Mouse (Mus musculus): Measurements from ENCODE around the gene Senp1.

The Senp1 gene

GRCm38 (mm10) chr15:98107703-98108296 lies 14.3 kb upstream of the Senp1 start:
- no peak for DNase-seq (ENCODE audit: low spot score)

- DNase-seq (ENCODE audit: low spot score) = no peak
Observed at GRCm38 (mm10) chr15:98107230-98107629, 13.7 kb upstream of the Senp1 start.

- DNase-seq (ENCODE audit: low spot score) = no peak
Observed at GRCm38 (mm10) chr15:98106506-98106905, 13.0 kb upstream of the Senp1 start.

- no peak for DNase-seq (ENCODE audit: low spot score)
Observed at GRCm38 (mm10) chr15:98102401-98102800, 8.9 kb upstream of the Senp1 start.

GRCm38 (mm10) chr15:98098519-98098918 lies 5.0 kb upstream of the Senp1 start:
- no peak for DNase-seq (ENCODE audit: low spot score)

GRCm38 (mm10) chr15:98096957-98097356 lies 3.4 kb upstream of the Senp1 start:
- DNase-seq (ENCODE audit: low spot score) = no peak

GRCm38 (mm10) chr15:98094905-98095304 lies 1.4 kb upstream of the Senp1 start:
- DNase-seq (ENCODE audit: low spot score) = no peak

- DNase-seq (ENCODE audit: low spot score) = no peak
Observed at GRCm38 (mm10) chr15:98092372-98093120, 998 bp downstream of the Senp1 start, which contains the start of gene Pfkm. Pfkm (plus strand) TSS chr15:98092589.

- DNase-seq (ENCODE audit: low spot score) = no peak
Observed at GRCm38 (mm10) chr15:98091841-98092240, 1.7 kb downstream of the Senp1 start.

- peak; percentile 41 for DNase-seq (ENCODE audit: low spot score)
Observed at GRCm38 (mm10) chr15:98089421-98090183, 3.9 kb downstream of the Senp1 start.

- no peak for DNase-seq (ENCODE audit: low spot score)
Observed at GRCm38 (mm10) chr15:98088889-98089288, 4.7 kb downstream of the Senp1 start.

GRCm38 (mm10) chr15:98076901-98077300 lies 16.6 kb downstream of the Senp1 start:
- no peak for DNase-seq (ENCODE audit: low spot score)

GRCm38 (mm10) chr15:98075034-98075433 lies 18.5 kb downstream of the Senp1 start:
- no peak for DNase-seq (ENCODE audit: low spot score)

GRCm38 (mm10) chr15:98074521-98074920 lies 19.0 kb downstream of the Senp1 start:
- no peak for DNase-seq (ENCODE audit: low spot score)

GRCm38 (mm10) chr15:98070376-98070775 lies 23.2 kb downstream of the Senp1 start:
- DNase-seq (ENCODE audit: low spot score) = no peak

GRCm38 (mm10) chr15:98069566-98070245 lies 23.8 kb downstream of the Senp1 start:
- no peak for DNase-seq (ENCODE audit: low spot score)

GRCm38 (mm10) chr15:98068506-98068905 lies 25.0 kb downstream of the Senp1 start:
- no peak for DNase-seq (ENCODE audit: low spot score)

- no peak for DNase-seq (ENCODE audit: low spot score)
Observed at GRCm38 (mm10) chr15:98067492-98067891, 26.1 kb downstream of the Senp1 start.

GRCm38 (mm10) chr15:98066602-98067001 lies 26.9 kb downstream of the Senp1 start:
- DNase-seq (ENCODE audit: low spot score) = no peak

GRCm38 (mm10) chr15:98065881-98066280 lies 27.7 kb downstream of the Senp1 start:
- DNase-seq (ENCODE audit: low spot score) = no peak

GRCm38 (mm10) chr15:98055246-98055645 lies 38.3 kb downstream of the Senp1 start:
- DNase-seq (ENCODE audit: low spot score) = no peak

GRCm38 (mm10) chr15:98051685-98052084 lies 41.9 kb downstream of the Senp1 start:
- no peak for DNase-seq (ENCODE audit: low spot score)
